Mouse (Mus musculus): Measurements from ENCODE around the gene Cyyr1. TPM values are rescaled to one million over a fixed set of nuclear protein-coding genes. Genes with fewer than 3 reads are reported as not detected.

Cyyr1 gene
- polyA plus RNA-seq, 1 experiment from 2014 or later, result 3.1 TPM

- no peaks in the 10 kb centered on the region for H3K4me1 ChIP-seq (ENCODE audit: control insufficient read depth, insufficient read depth, low read length)
- 80% methylated on average over 5 of the region's 5 CpGs for WGBS
- DNase-seq (ENCODE audit: low spot score), result no peak
Measured at GRCm38 (mm10) chr16:85503416-85503815, 49.8 kb downstream of the Cyyr1 start.

GRCm38 (mm10) chr16:85495837-85496236, 57.4 kb downstream of the Cyyr1 start:
- Histone ChIP-seq H3K4me1 (ENCODE audit: control insufficient read depth, insufficient read depth, low read length) (no peaks in the 10 kb centered on the region), H3K4me2 (ENCODE audit: low read depth, severe bottlenecking) (no peak overlapping the region), H3K9me3 (ENCODE audit: control insufficient read depth, low read length) (no peaks in the 10 kb centered on the region), H3K36me3 (ENCODE audit: control insufficient read depth, insufficient read depth, low read length) (no peaks in the 10 kb centered on the region), H3K4me3 (ENCODE audit: low read depth, low read length) (no peak overlapping the region), H3K27ac (replicated peaks; ENCODE audit: low read depth, low read length) (no peak overlapping the region), H3K9ac (ENCODE audit: low read length) (no peak overlapping the region), H3K27me3 (ENCODE audit: control insufficient read depth, insufficient read depth, low read length) (no peaks in the 10 kb centered on the region)
- ATAC-seq (ENCODE audit: insufficient number of reproducible peaks, low FRiP score, low TSS enrichment, low read depth), result no peak
- no peak for DNase-seq (ENCODE audit: low spot score)
- WGBS, result 90% methylated on average over 2 of the region's 2 CpGs

More at GRCm38 (mm10) chr16:85503416-85503815, 49.8 kb downstream of the Cyyr1 start:
- Histone ChIP-seq H3K4me2 (ENCODE audit: low read depth, severe bottlenecking) (no peak overlapping the region), H3K27me3 (ENCODE audit: control insufficient read depth, insufficient read depth, low read length) (no peaks in the 10 kb centered on the region), H3K9ac (ENCODE audit: low read length) (no peak overlapping the region), H3K27ac (replicated peaks; ENCODE audit: low read depth, low read length) (no peak overlapping the region), H3K36me3 (ENCODE audit: control insufficient read depth, insufficient read depth, low read length) (no peaks in the 10 kb centered on the region), H3K9me3 (ENCODE audit: control insufficient read depth, low read length) (no peaks in the 10 kb centered on the region), H3K4me3 (ENCODE audit: low read depth, low read length) (no peak overlapping the region)
- no peak for ATAC-seq (ENCODE audit: insufficient number of reproducible peaks, low FRiP score, low TSS enrichment, low read depth)

GRCm38 (mm10) chr16:85488105-85488607, 65.0 kb downstream of the Cyyr1 start:
- Histone ChIP-seq H3K4me2 (ENCODE audit: low read depth, severe bottlenecking) (no peak overlapping the region), H3K9me3 (ENCODE audit: control insufficient read depth, low read length) (no peaks in the 10 kb centered on the region), H3K27ac (replicated peaks; ENCODE audit: low read depth, low read length) (no peak overlapping the region), H3K36me3 (ENCODE audit: control insufficient read depth, insufficient read depth, low read length) (no peaks in the 10 kb centered on the region), H3K9ac (ENCODE audit: low read length) (no peak overlapping the region), H3K27me3 (ENCODE audit: control insufficient read depth, insufficient read depth, low read length) (no peaks in the 10 kb centered on the region), H3K4me1 (ENCODE audit: control insufficient read depth, insufficient read depth, low read length) (no peaks in the 10 kb centered on the region), H3K4me3 (ENCODE audit: low read depth, low read length) (no peak overlapping the region)
- WGBS, result 86% methylated on average over 5 of the region's 5 CpGs
- DNase-seq (ENCODE audit: low spot score) (no peak), ATAC-seq (ENCODE audit: insufficient number of reproducible peaks, low FRiP score, low TSS enrichment, low read depth) (no peak)

- Histone ChIP-seq H3K4me3 (ENCODE audit: low read depth, low read length) (no peak overlapping the region), H3K9me3 (ENCODE audit: control insufficient read depth, low read length) (no peaks in the 10 kb centered on the region), H3K36me3 (ENCODE audit: control insufficient read depth, insufficient read depth, low read length) (no peaks in the 10 kb centered on the region), H3K9ac (ENCODE audit: low read length) (no peak overlapping the region), H3K27me3 (ENCODE audit: control insufficient read depth, insufficient read depth, low read length) (no peaks in the 10 kb centered on the region), H3K4me2 (ENCODE audit: low read depth, severe bottlenecking) (no peak overlapping the region), H3K27ac (replicated peaks; ENCODE audit: low read depth, low read length) (no peak overlapping the region), H3K4me1 (ENCODE audit: control insufficient read depth, insufficient read depth, low read length) (no peaks in the 10 kb centered on the region)
- no peak for DNase-seq (ENCODE audit: low spot score)
- 91% methylated on average over 7 of the region's 7 CpGs for WGBS
- no peak for ATAC-seq (ENCODE audit: insufficient number of reproducible peaks, low FRiP score, low TSS enrichment, low read depth)
Measured at GRCm38 (mm10) chr16:85487266-85487665, 65.9 kb downstream of the Cyyr1 start.

GRCm38 (mm10) chr16:85484557-85484956, 68.6 kb downstream of the Cyyr1 start:
- Histone ChIP-seq H3K27ac (replicated peaks; ENCODE audit: low read depth, low read length) (no peak overlapping the region), H3K4me2 (ENCODE audit: low read depth, severe bottlenecking) (no peak overlapping the region), H3K36me3 (ENCODE audit: control insufficient read depth, insufficient read depth, low read length) (no peaks in the 10 kb centered on the region), H3K4me1 (ENCODE audit: control insufficient read depth, insufficient read depth, low read length) (no peaks in the 10 kb centered on the region), H3K9me3 (ENCODE audit: control insufficient read depth, low read length) (no peaks in the 10 kb centered on the region), H3K9ac (ENCODE audit: low read length) (no peak overlapping the region), H3K4me3 (ENCODE audit: low read depth, low read length) (no peak overlapping the region), H3K27me3 (ENCODE audit: control insufficient read depth, insufficient read depth, low read length) (no peaks in the 10 kb centered on the region)
- ATAC-seq (ENCODE audit: insufficient number of reproducible peaks, low FRiP score, low TSS enrichment, low read depth) (no peak), DNase-seq (ENCODE audit: low spot score) (no peak)
- 89% methylated on average over 4 of the region's 4 CpGs for WGBS

- no peaks in the 10 kb centered on the region for H3K27me3 ChIP-seq (ENCODE audit: control insufficient read depth, insufficient read depth, low read length)
- H3K36me3 ChIP-seq (ENCODE audit: control insufficient read depth, insufficient read depth, low read length), result no peaks in the 10 kb centered on the region
- no peak for ATAC-seq (ENCODE audit: insufficient number of reproducible peaks, low FRiP score, low TSS enrichment, low read depth)
- H3K9me3 ChIP-seq (ENCODE audit: control insufficient read depth, low read length), result no peaks in the 10 kb centered on the region
- WGBS, result 32% methylated on average over 5 of the region's 5 CpGs
- H3K4me3 ChIP-seq (ENCODE audit: low read depth, low read length), result no peak overlapping the region
- no peak overlapping the region for H3K27ac ChIP-seq (replicated peaks; ENCODE audit: low read depth, low read length)
- no peak overlapping the region for H3K9ac ChIP-seq (ENCODE audit: low read length)
- 0 out of 2 replicates have a peak, but pooled peaks cover 6% of the 10 kb centered on the region for H3K4me1 ChIP-seq (ENCODE audit: control insufficient read depth, insufficient read depth, low read length)
- H3K4me2 ChIP-seq (ENCODE audit: low read depth, severe bottlenecking), result no peak overlapping the region
- DNase-seq (ENCODE audit: low spot score), result peak; percentile 32
Measured at GRCm38 (mm10) chr16:85474552-85475071, 78.6 kb downstream of the Cyyr1 start.

GRCm38 (mm10) chr16:85470057-85470456, 83.1 kb downstream of the Cyyr1 start:
- ATAC-seq (ENCODE audit: insufficient number of reproducible peaks, low FRiP score, low TSS enrichment, low read depth), result no peak
- WGBS, result 94% methylated on average over 4 of the region's 4 CpGs

GRCm38 (mm10) chr16:85455043-85455442, 98.2 kb downstream of the Cyyr1 start:
- H3K27ac ChIP-seq (replicated peaks; ENCODE audit: low read depth, low read length), result no peak overlapping the region
- no peaks in the 10 kb centered on the region for H3K4me1 ChIP-seq (ENCODE audit: control insufficient read depth, insufficient read depth, low read length)
- no peak for DNase-seq (ENCODE audit: low spot score)
- no peak for ATAC-seq (ENCODE audit: insufficient number of reproducible peaks, low FRiP score, low TSS enrichment, low read depth)
- 69% methylated on average over 1 of the region's 1 CpGs for whole genome bisulfite sequencing
- no peaks in the 10 kb centered on the region for H3K36me3 ChIP-seq (ENCODE audit: control insufficient read depth, insufficient read depth, low read length)
- no peak overlapping the region for H3K4me3 ChIP-seq (ENCODE audit: low read depth, low read length)
- no peaks in the 10 kb centered on the region for H3K27me3 ChIP-seq (ENCODE audit: control insufficient read depth, insufficient read depth, low read length)
- H3K4me2 ChIP-seq (ENCODE audit: low read depth, severe bottlenecking), result no peak overlapping the region
- H3K9ac ChIP-seq (ENCODE audit: low read length), result no peak overlapping the region
- no peaks in the 10 kb centered on the region for H3K9me3 ChIP-seq (ENCODE audit: control insufficient read depth, low read length)

More at GRCm38 (mm10) chr16:85470057-85470456, 83.1 kb downstream of the Cyyr1 start:
- Histone ChIP-seq H3K9ac (ENCODE audit: low read length) (no peak overlapping the region), H3K27ac (replicated peaks; ENCODE audit: low read depth, low read length) (no peak overlapping the region), H3K27me3 (ENCODE audit: control insufficient read depth, insufficient read depth, low read length) (no peaks in the 10 kb centered on the region), H3K9me3 (ENCODE audit: control insufficient read depth, low read length) (no peaks in the 10 kb centered on the region), H3K36me3 (ENCODE audit: control insufficient read depth, insufficient read depth, low read length) (no peaks in the 10 kb centered on the region), H3K4me3 (ENCODE audit: low read depth, low read length) (no peak overlapping the region), H3K4me1 (ENCODE audit: control insufficient read depth, insufficient read depth, low read length) (0 out of 2 replicates have a peak, but pooled peaks cover 4% of the 10 kb centered on the region), H3K4me2 (ENCODE audit: low read depth, severe bottlenecking) (no peak overlapping the region)
- no peak for DNase-seq (ENCODE audit: low spot score)

- ATAC-seq (ENCODE audit: insufficient number of reproducible peaks, low FRiP score, low TSS enrichment, low read depth), result no peak
Measured at GRCm38 (mm10) chr16:85446306-85446705, 106.9 kb downstream of the Cyyr1 start.

More at GRCm38 (mm10) chr16:85446306-85446705, 106.9 kb downstream of the Cyyr1 start:
- Histone ChIP-seq H3K4me2 (ENCODE audit: low read depth, severe bottlenecking) (no peak overlapping the region), H3K27ac (replicated peaks; ENCODE audit: low read depth, low read length) (no peak overlapping the region), H3K27me3 (ENCODE audit: control insufficient read depth, insufficient read depth, low read length) (no peaks in the 10 kb centered on the region), H3K4me3 (ENCODE audit: low read depth, low read length) (no peak overlapping the region), H3K4me1 (ENCODE audit: control insufficient read depth, insufficient read depth, low read length) (no peaks in the 10 kb centered on the region), H3K36me3 (ENCODE audit: control insufficient read depth, insufficient read depth, low read length) (no peaks in the 10 kb centered on the region), H3K9ac (ENCODE audit: low read length) (no peak overlapping the region), H3K9me3 (ENCODE audit: control insufficient read depth, low read length) (no peaks in the 10 kb centered on the region)
- 63% methylated on average over 1 of the region's 1 CpGs for WGBS
- DNase-seq (ENCODE audit: low spot score), result no peak

Measured in limb, embryonic 11.5 days (tissue).